Mouse (Mus musculus): Measurements from ENCODE around the gene Hif3a.

DNA sequence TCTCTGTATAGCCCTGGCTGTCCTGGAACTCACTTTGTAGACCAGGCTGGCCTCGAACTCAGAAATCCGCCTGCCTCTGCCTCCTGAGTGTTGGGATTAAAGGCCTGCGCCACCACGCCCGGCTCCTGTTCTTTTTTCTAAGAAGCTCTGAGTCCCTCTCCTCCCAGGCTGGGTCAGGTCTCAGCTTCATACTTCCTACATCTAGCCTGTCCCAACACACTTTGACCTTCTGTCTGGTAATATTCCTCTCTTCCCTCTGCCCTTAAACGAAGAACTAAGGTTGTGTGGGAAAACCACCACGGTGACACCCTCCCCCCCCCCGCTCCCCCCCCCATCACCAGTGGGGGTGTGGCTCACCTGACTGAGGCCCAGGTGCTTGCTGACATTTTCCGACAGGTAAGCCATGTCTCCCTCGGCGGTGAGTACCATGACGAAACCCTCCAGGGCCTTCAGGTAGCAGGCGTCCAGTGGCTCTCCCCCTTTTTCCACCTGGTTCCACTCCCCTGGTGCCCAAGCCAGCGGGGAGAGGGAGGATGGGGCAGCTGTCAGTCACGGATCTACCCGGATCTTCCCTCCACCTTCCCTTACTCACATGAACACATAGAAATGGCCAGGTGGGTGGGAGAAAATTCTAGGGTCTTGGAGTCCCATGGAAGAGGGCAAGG, 7.8 kb downstream of the Hif3a start:
- TF ChIP-seq POLR2A (IDR thresholded peaks at IDR 0.05; ENCODE audit: insufficient read length, low read depth) (no peak), TCF12 (IDR thresholded peaks at IDR 0.05; ENCODE audit: insufficient read depth, poor library complexity, severe bottlenecking) (no peak), MAX (IDR thresholded peaks at IDR 0.05; ENCODE audit: low read depth) (no peak), MYOG (IDR thresholded peaks at IDR 0.05; ENCODE audit: control insufficient read depth in 1 of 3, insufficient read depth in 1 of 3, insufficient read length in 2 of 3, low read depth in 2 of 3) (no peak), POLR2AphosphoS2 (IDR thresholded peaks at IDR 0.05; ENCODE audit: insufficient read length, low read depth) (no peak), USF1 (IDR thresholded peaks at IDR 0.05; ENCODE audit: low read depth) (no peak), E2F4 (IDR thresholded peaks at IDR 0.05; ENCODE audit: insufficient read depth) (no peak), TCF3 (IDR thresholded peaks at IDR 0.05; ENCODE audit: insufficient read length, low read depth) (no peak)
